In the genomic region with DNA sequence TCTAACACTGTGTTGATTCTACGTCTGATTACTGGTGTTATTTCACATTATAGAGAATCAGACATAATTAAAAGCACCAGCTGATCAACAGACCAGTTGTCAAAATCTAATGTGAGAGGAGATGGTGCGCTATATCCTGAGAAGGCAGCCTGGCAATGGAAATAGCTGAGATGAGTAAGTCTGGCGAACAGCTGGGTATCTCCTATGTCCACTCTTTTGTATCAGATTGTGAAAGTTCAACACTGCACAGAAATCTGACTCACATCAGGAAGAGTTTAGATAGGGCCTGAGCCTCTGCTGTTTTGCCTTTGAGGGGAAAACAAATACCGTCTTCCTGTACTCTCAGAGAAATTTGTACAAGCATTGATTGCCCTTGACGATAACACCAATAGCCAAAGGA, we compare ENCODE assay signal across 26 mouse cellular contexts.
"Had no signal": no experiment of that assay in that cellular context is flagged by ENCODE, and none has a peak within 500 bp of the region (broad histone marks: within the 10 kb centered on the region; RNA-seq: fewer than 3 reads in every experiment).

No protein-coding gene starts in this region.

- H3K27me3 ChIP-seq: embryonic facial prominence, embryonic 12.5 days; embryonic facial prominence, embryonic 13.5 days; embryonic facial prominence, embryonic 15.5 days; forebrain, embryonic 12.5 days; forebrain, embryonic 13.5 days; forebrain, embryonic 15.5 days had no signal

- H3K9ac ChIP-seq: embryonic facial prominence, embryonic 12.5 days; embryonic facial prominence, embryonic 13.5 days; embryonic facial prominence, embryonic 15.5 days; forebrain, embryonic 12.5 days; forebrain, embryonic 13.5 days; forebrain, embryonic 15.5 days; forebrain, postnatal 0 days had no signal

- H3K27ac ChIP-seq: embryonic facial prominence, embryonic 10.5 days; embryonic facial prominence, embryonic 12.5 days; embryonic facial prominence, embryonic 13.5 days; embryonic facial prominence, embryonic 15.5 days; forebrain, embryonic 10.5 days; forebrain, embryonic 12.5 days; forebrain, embryonic 13.5 days; forebrain, embryonic 15.5 days; gastrocnemius, adult 2 months; heart, adult 2 months had no signal

- DNase-seq: cerebellum, adult 9-11 months; cerebellum, postnatal 10 days; cerebellum, postnatal 14 days; cerebellum, postnatal 25 days; cerebellum, postnatal 36 days; embryo, embryonic 11 days; forebrain, postnatal 0 days; gastrocnemius, adult 2 months; gastrocnemius, postnatal 10 days; gastrocnemius, postnatal 14 days; gastrocnemius, postnatal 25 days; gastrocnemius, postnatal 36 days; heart, adult 11 months; heart, adult 18-20 months; heart, adult 2 months had no signal

- H3K4me1 ChIP-seq: embryonic facial prominence, embryonic 12.5 days; embryonic facial prominence, embryonic 15.5 days; forebrain, embryonic 10.5 days; forebrain, embryonic 12.5 days; forebrain, embryonic 13.5 days; forebrain, embryonic 15.5 days had no signal

- H3K4me3 ChIP-seq: embryonic facial prominence, embryonic 10.5 days; embryonic facial prominence, embryonic 12.5 days; embryonic facial prominence, embryonic 13.5 days; embryonic facial prominence, embryonic 15.5 days; erythroblast, embryonic 14.5 days; forebrain, embryonic 10.5 days; forebrain, embryonic 12.5 days; forebrain, embryonic 13.5 days; forebrain, embryonic 15.5 days; gastrocnemius, adult 2 months; heart, adult 2 months had no signal

- H3K4me2 ChIP-seq: embryonic facial prominence, embryonic 12.5 days; embryonic facial prominence, embryonic 13.5 days; embryonic facial prominence, embryonic 15.5 days; forebrain, embryonic 12.5 days; forebrain, embryonic 13.5 days; forebrain, embryonic 15.5 days had no signal

- H3K9me3 ChIP-seq: embryonic facial prominence, embryonic 10.5 days; embryonic facial prominence, embryonic 12.5 days; embryonic facial prominence, embryonic 13.5 days; embryonic facial prominence, embryonic 15.5 days; forebrain, embryonic 10.5 days; forebrain, embryonic 12.5 days; forebrain, embryonic 13.5 days; forebrain, embryonic 15.5 days had no signal

- ATAC-seq: forebrain, embryonic 13.5 days; forebrain, embryonic 14.5 days; forebrain, embryonic 15.5 days; forebrain, embryonic 16.5 days; forebrain, postnatal 0 days had no signal

- H3K36me3 ChIP-seq: embryonic facial prominence, embryonic 10.5 days; embryonic facial prominence, embryonic 12.5 days; embryonic facial prominence, embryonic 13.5 days; embryonic facial prominence, embryonic 15.5 days; forebrain, embryonic 10.5 days; forebrain, embryonic 12.5 days; forebrain, embryonic 15.5 days had no signal
